Mouse (Mus musculus): ENCODE results near the gene Ugcg. TPM values are rescaled to one million over a fixed set of nuclear protein-coding genes. Genes with fewer than 3 reads are reported as not detected.

Ugcg gene
- total and polyA plus RNA-seq, 2 experiments from 2014 or later, result 6.2 to 19.2 TPM

DNA sequence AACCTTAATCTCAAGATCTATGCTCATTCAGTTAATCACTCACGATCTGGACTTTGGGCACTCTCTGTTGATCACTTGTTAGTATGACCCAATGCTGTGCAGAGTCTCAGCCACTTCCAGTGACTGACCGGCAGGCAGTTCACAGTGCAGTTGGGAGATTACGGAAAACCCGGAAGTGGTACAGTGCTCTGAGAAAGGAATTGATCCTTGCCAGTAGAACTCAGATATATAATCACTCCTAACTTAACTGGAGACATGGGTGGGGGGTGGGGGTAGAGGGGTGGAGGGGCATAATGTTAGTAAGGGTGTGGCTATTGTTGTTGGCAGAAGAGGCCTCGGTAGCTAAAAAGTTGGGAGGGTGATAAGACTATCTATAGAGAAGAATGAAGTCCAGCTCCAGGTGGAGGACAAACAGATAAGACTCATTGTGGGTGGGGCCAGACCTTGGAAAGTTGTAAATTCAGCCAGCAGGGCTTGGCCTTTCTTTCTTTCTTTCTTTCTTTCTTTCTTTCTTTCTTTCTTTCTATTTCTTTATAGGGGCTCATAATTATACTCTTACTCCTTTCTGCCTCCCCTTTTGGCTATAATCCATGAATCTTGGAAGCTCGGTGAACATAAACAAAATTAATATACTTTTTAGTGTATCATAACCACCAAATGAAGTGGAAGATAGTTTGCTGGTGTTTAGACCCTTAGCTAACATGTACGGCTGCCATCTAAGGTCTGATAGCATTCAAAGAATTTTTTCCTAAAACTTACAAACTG is 55.9 kb downstream of the Ugcg start:
- 67% methylated on average over 7 of the region's 7 CpGs for whole genome bisulfite sequencing
- no peaks in the 10 kb centered on the region for H3K36me3 ChIP-seq (replicated peaks; ENCODE audit: control insufficient read depth, insufficient read depth, low read length)
- no peak overlapping the region for H3K27ac ChIP-seq (ENCODE audit: low read depth)
- H3K4me3 ChIP-seq (ENCODE audit: low read depth, low read length), result no peak overlapping the region
- TF ChIP-seq CTCF (IDR thresholded peaks at IDR 0.05; ENCODE audit: low read depth) (no peak), EP300 (IDR thresholded peaks at IDR 0.05; ENCODE audit: low read depth) (no peak)
- H3K27me3 ChIP-seq (ENCODE audit: control insufficient read depth, insufficient read depth, low read length), result no peaks in the 10 kb centered on the region
- H3K9me3 ChIP-seq (replicated peaks; ENCODE audit: control insufficient read depth, low read length), result no peaks in the 10 kb centered on the region
- ATAC-seq (ENCODE audit: insufficient read depth, low read depth) (no peak), DNase-seq (ENCODE audit: low spot score) (no peak)
- no peak overlapping the region for H3K4me2 ChIP-seq (ENCODE audit: low read depth, low read length)
- H3K4me1 ChIP-seq (ENCODE audit: control insufficient read depth, insufficient read depth), result no peaks in the 10 kb centered on the region; the same call in 1 of the 2 replicates
- no peak overlapping the region for H3K9ac ChIP-seq (replicated peaks; ENCODE audit: low read depth, low read length)

DNA sequence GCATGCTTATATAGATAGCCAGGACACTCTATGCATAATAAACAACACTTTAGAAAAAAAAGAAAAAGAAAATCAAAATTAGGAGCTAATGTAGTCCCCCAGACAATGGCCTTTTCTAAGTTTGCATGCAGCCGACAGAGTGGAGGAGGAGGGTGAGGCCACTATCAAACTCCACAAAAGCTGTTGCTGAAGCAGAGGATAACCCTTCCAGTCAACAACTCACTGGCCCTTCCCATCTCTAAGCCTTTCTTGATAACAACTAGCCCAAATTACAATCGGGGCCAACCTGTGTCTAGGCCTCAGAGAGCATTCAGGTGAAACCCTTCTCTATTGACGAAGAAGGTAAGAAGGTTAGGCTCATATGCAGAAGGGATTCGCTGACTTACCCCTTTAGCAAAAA is 56.7 kb downstream of the Ugcg start:
- TF ChIP-seq EP300 (IDR thresholded peaks at IDR 0.05; ENCODE audit: low read depth), result no peak
- no peak for TF ChIP-seq CTCF (IDR thresholded peaks at IDR 0.05; ENCODE audit: low read depth)
- no peak overlapping the region for H3K27ac ChIP-seq (ENCODE audit: low read depth)
- no peaks in the 10 kb centered on the region for H3K9me3 ChIP-seq (replicated peaks; ENCODE audit: control insufficient read depth, low read length)
- 89% methylated on average over 4 of the region's 4 CpGs for WGBS
- ATAC-seq (ENCODE audit: insufficient read depth, low read depth), result no peak
- no peak for DNase-seq (ENCODE audit: low spot score)
- H3K27me3 ChIP-seq (ENCODE audit: control insufficient read depth, insufficient read depth, low read length), result no peaks in the 10 kb centered on the region
- H3K36me3 ChIP-seq (replicated peaks; ENCODE audit: control insufficient read depth, insufficient read depth, low read length), result no peaks in the 10 kb centered on the region
- no peak overlapping the region for H3K4me2 ChIP-seq (ENCODE audit: low read depth, low read length)
- no peaks in the 10 kb centered on the region; the same call in 1 of the 2 replicates for H3K4me1 ChIP-seq (ENCODE audit: control insufficient read depth, insufficient read depth)
- no peak overlapping the region for H3K4me3 ChIP-seq (ENCODE audit: low read depth, low read length)
- no peak overlapping the region for H3K9ac ChIP-seq (replicated peaks; ENCODE audit: low read depth, low read length)

DNA sequence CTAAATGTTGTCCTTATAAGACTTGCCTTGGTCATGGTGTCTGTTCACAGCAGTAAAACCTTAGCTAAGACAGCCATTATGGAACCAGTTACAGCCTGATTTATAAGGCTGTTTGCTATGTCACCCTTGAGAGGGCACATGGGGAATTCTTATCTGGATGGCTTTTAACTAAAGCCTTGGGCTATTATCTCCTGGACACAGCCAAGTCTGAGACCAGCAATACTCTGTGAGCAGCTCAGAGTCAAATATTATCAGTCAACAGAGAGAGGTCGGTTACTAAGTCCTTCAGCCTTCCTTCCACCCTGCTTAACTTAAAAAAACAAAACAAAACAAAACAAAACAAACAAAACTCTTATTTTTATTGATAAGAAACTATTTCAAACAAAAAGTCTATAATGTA is 58.5 kb downstream of the Ugcg start:
- Histone ChIP-seq H3K27me3 (ENCODE audit: control insufficient read depth, insufficient read depth, low read length) (no peaks in the 10 kb centered on the region), H3K27ac (ENCODE audit: low read depth) (no peak overlapping the region), H3K4me1 (ENCODE audit: control insufficient read depth, insufficient read depth) (no peaks in the 10 kb centered on the region; the same call in 1 of the 2 replicates), H3K9ac (replicated peaks; ENCODE audit: low read depth, low read length) (no peak overlapping the region), H3K36me3 (replicated peaks; ENCODE audit: control insufficient read depth, insufficient read depth, low read length) (no peaks in the 10 kb centered on the region), H3K4me2 (ENCODE audit: low read depth, low read length) (no peak overlapping the region), H3K9me3 (replicated peaks; ENCODE audit: control insufficient read depth, low read length) (no peaks in the 10 kb centered on the region), H3K4me3 (ENCODE audit: low read depth, low read length) (no peak overlapping the region)
- ATAC-seq (ENCODE audit: insufficient read depth, low read depth) (no peak), DNase-seq (ENCODE audit: low spot score) (no peak)
- no peak for TF ChIP-seq EP300 (IDR thresholded peaks at IDR 0.05; ENCODE audit: low read depth)
- TF ChIP-seq CTCF (IDR thresholded peaks at IDR 0.05; ENCODE audit: low read depth), result no peak
- 43% methylated on average over 1 of the region's 1 CpGs for WGBS

DNA sequence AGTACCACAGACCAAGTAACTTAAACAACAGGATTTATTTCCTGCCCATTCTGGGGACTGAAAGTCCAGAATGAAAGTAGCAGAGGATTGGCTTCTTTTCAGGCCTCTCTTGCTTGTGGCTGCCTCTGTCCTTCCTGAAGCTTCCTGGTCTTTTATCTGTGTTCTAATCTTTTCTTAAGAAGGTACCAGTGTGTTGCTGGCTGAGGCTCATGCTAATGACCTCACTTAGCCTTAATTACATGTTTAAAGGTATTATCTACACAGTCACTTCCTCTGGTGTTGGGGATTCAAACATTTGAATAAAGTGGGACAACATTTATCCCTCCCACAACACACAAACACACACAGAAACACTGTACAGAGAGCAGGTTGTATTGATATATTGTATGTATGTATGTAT is 59.0 kb downstream of the Ugcg start:
- Histone ChIP-seq H3K27me3 (ENCODE audit: control insufficient read depth, insufficient read depth, low read length) (no peaks in the 10 kb centered on the region), H3K9me3 (replicated peaks; ENCODE audit: control insufficient read depth, low read length) (no peaks in the 10 kb centered on the region), H3K36me3 (replicated peaks; ENCODE audit: control insufficient read depth, insufficient read depth, low read length) (no peaks in the 10 kb centered on the region), H3K4me3 (ENCODE audit: low read depth, low read length) (no peak overlapping the region), H3K4me1 (ENCODE audit: control insufficient read depth, insufficient read depth) (peaks cover 4% of the 10 kb centered on the region; the same call in 1 of the 2 replicates), H3K9ac (replicated peaks; ENCODE audit: low read depth, low read length) (no peak overlapping the region), H3K4me2 (ENCODE audit: low read depth, low read length) (no peak overlapping the region), H3K27ac (ENCODE audit: low read depth) (no peak overlapping the region)
- TF ChIP-seq EP300 (IDR thresholded peaks at IDR 0.05; ENCODE audit: low read depth), result no peak
- no peak for TF ChIP-seq CTCF (IDR thresholded peaks at IDR 0.05; ENCODE audit: low read depth)
- ATAC-seq (ENCODE audit: insufficient read depth, low read depth) (no peak), DNase-seq (ENCODE audit: low spot score) (no peak)

DNA sequence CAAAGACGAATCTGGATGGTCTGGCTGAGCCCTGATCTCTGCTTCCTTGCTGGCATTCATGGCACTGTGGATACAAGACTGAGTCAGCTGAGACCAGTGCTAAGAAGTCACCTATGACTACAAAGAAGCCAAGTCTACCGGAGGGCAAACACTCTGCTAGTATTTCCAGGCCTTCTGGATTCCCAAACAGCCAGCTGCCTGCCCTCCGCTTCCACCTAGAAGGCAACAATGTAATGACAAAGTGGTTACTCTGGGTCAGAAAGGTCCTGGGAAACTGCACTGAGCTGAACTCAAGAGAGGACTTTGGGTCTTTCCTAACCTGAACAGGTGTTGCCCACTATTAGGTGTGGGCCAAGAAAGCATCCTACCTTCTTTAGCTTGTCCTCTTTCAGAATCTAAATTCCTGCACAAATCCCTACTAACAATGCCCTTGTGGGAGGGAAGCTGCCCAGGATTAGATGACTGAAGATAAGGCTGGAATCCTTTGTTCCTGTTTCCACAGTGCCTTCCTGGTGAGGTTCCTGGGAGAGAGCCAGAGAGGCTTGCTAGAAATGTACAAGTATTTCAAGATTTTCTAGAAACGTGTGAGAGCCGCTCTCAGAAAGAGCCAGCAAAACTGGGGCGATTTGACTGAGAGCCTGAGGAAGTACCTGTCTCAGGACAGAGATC is 63.5 kb downstream of the Ugcg start:
- Histone ChIP-seq H3K9me3 (replicated peaks; ENCODE audit: control insufficient read depth, low read length) (no peaks in the 10 kb centered on the region), H3K27ac (ENCODE audit: low read depth) (no peak overlapping the region), H3K4me1 (ENCODE audit: control insufficient read depth, insufficient read depth) (peaks cover 4% of the 10 kb centered on the region; the same call in 1 of the 2 replicates), H3K36me3 (replicated peaks; ENCODE audit: control insufficient read depth, insufficient read depth, low read length) (no peaks in the 10 kb centered on the region), H3K9ac (replicated peaks; ENCODE audit: low read depth, low read length) (no peak overlapping the region), H3K4me3 (ENCODE audit: low read depth, low read length) (no peak overlapping the region), H3K4me2 (ENCODE audit: low read depth, low read length) (no peak overlapping the region), H3K27me3 (ENCODE audit: control insufficient read depth, insufficient read depth, low read length) (no peaks in the 10 kb centered on the region)
- 65% methylated on average over 6 of the region's 6 CpGs for WGBS
- TF ChIP-seq CTCF (IDR thresholded peaks at IDR 0.05; ENCODE audit: low read depth), result no peak
- no peak for ATAC-seq (ENCODE audit: insufficient read depth, low read depth)
- no peak for DNase-seq (ENCODE audit: low spot score)
